Mouse (Mus musculus) effector memory CD4-positive, alpha-beta T cell, adult 5 months (primary cell): Measurements from ENCODE around the gene Acacb. TPM values are rescaled to one million over a fixed set of nuclear protein-coding genes. Genes with fewer than 3 reads are reported as not detected.

Source experiments
- polyA plus RNA-seq: library from polyadenylated mRNA; unstranded; fragments of 100-300 nt; shearing (Covaris generic); gene quantifications from one replicate; pipeline ENCODE4 v1.2.1, GENCODE M21; 2017

The Acacb gene
- polyA plus RNA-seq = 0.77 TPM

DNA sequence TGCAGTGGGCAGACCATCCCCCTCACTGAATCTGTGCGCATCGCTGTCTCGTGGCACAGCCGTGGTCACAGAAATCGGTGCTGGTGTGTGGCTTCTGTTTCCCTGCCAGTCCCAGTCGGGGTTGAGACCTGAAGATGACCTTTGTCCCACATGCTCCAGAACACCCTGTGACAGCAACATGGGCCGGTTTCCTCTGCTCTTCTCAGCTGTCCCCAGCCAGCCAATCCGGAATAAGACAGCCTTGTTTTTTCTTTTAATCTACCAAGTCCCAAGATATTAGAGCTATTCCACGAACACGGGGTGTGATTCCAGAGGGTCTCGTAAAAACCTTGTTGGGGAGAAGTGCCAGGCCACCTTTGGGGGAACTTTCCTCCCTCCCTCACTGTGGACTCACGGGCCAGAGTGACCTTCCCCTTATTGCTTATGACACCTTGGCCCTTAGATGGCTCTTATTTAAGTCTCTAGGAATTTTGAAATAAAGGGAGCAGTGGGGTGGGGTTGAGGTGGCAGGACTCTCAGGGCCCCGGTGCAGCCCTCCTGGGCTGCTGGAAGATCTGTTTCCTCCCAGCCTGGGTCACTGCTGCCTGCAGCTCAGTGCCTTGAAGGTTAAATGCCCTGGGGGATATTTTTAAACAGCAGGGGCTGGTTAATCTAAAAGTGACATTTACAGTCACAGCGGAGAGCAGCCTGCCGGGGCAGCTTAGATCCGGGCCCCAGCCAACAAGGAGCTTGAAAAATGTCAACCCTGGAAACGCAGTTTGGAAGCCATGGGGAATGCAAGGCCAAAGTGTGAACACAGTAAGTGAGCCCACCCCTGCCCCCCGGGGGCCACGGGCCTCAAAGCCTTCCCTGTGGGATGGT is at the start of gene Acacb:
TSS of gene Acacb (plus strand) at position 508 of the 861 bp plus-strand sequence.

DNA sequence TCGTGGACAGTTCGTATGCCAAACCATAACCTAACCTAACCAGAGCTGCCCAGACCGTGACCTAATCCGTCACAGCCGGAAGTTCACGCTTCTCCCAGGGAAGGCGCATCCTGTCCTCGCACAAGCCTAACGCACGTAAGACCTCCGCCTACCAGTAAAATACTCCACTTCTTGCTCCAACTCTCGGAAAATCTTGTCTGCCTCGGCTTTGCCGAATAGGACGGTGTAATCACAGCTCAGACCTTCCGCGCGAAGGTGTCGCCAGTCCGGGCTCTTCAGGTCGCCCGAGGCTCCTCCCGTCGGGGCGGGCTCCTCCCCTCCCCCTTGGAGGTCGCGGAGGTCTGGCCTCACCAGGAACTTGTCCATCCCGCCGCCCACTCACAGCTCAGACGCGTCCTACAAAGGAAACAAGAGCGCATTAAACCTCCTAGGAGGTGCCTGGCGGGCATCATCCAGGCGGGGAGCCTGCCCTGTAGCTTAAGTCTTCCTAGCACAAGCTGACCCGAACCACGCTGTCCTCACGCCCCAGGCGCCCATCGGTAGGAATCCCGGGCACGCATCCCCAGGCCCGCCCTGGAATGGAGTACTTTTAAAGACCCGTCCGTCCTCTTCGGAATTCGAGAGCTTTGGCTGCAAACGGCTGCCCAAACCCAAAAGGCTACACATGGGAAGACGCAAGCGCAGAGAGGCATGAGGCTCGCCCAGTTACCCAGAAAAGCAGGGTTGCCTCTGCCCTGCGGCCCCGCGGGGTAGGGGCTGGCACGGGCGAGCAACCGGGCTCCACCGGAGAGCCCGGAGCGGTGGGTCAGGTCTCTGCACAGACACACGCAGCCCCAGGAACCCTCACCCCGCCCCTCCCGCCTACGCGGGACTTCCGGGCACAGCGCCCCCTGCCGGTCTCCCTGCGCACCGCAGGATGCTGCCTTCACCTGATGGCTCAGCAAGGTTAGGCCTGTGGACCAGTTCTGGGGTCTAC is 18.7 kb upstream of the Acacb start, which contains the start of gene Alkbh2:
TSS of gene Alkbh2 (minus strand) at position 845 of the 976 bp plus-strand sequence.

DNA sequence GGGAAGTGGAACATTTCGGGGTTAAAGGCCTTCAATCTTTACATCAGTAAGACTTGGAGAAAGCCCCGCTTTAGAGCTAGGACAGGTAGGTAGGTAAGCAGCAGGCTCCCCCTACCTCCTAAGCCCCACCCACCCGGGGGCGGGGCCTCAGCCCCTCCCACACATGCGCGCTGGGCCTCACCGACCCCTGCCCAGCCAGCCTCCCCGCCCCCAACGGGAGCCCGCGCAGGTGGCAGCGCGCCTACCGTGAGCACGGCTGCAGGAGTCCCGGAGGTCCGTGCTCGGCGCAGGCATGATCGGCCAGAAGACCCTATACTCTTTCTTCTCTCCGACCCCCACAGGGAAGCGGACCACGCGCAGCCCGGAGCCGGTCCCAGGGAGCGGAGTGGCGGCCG is 16.1 kb upstream of the Acacb start, which contains the start of gene Ung:
TSS of gene Ung (plus strand) at position 176 of the 395 bp plus-strand sequence.

DNA sequence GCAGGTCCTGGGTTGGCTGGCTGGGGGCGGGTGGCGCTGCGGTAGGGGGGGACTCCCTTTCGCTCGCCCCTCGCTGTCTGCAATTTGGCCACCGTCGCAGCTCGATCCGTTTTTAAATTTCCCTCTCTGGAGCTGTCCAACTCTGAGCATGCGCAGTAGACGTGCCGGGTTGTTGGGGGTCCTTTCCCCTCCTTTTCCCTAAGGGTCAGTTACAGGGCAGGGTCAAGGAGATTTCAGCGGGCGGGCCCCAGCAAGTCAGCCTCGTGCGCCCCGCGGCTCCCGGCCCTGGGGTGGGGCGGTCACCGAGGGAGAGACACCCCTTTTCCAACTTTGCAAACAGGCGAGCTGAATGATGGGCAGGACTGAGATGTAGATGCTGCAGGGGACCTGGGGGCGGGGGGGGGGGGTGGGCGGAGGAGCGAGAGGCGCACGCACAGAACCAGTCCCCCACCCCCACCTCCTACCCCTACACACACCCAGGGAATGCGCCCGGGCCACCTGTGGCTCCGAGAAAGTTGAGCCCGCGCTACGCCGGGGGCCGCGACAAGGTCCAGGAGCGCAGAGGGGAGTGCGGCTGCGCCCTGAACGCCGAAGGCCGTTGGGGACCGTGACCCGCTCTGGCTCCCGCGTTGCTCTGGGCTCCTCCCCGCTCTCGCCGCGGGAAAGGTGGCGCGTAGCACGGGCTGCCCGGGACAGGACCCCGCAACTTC is 127.5 kb downstream of the Acacb start, which contains the start of gene Foxn4:
TSS of gene Foxn4 (minus strand) at position 115 of the 710 bp plus-strand sequence.

DNA sequence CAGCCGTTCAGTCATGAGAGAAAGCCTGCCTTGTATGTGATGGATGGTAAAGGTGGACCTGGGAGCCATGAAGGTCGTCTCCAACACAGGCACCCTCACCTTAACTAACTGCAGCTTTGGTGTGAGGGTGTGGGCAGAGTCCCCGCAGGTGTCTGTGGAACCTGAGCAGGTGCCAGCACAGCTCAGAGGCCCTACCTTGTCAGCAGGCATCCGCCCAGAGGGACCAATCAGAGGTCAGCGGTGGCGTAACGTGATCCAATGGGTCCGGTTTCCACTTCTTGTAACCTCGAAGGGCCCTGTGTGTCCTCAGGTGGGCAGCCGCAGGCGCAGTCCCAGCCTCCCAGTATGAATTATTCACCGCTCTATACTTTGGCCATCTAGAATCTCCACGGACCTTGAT is 142.5 kb downstream of the Acacb start, which contains the start of gene Myo1h:
TSS of gene Myo1h (plus strand) at position 293 of the 400 bp plus-strand sequence.

Other genes with a start within 250 kb of the Acacb start
- 83.8 TPM for gene Coro1c, start 237.8 kb upstream of the Acacb start, polyA plus RNA-seq
- 31.8 TPM for gene Ssh1, start 152.6 kb upstream of the Acacb start, polyA plus RNA-seq
- gene Dao, start 142.8 kb upstream of the Acacb start, polyA plus RNA-seq = not detected
- gene Usp30, start 81.1 kb upstream of the Acacb start, polyA plus RNA-seq = 5.4 TPM
- 0.11 TPM for gene Svop, start 55.0 kb upstream of the Acacb start, polyA plus RNA-seq
- 9.1 TPM for gene Alkbh2, start 18.3 kb upstream of the Acacb start, polyA plus RNA-seq
- 3.5 TPM for gene Ung, start 16.1 kb upstream of the Acacb start, polyA plus RNA-seq
- not detected for gene Foxn4, start 127.3 kb downstream of the Acacb start, polyA plus RNA-seq
- gene Myo1h, start 142.6 kb downstream of the Acacb start, polyA plus RNA-seq = 2.8 TPM
- gene Kctd10, start 234.0 kb downstream of the Acacb start, polyA plus RNA-seq = 198 TPM
- gene Ube3b, start 234.1 kb downstream of the Acacb start, polyA plus RNA-seq = 47.5 TPM